Mouse (Mus musculus): ENCODE measurements at regions not wholly inside any gene's neighbourhood (a gene's known extent, or its start where the extent isn't known, plus 50 kb on each side); places are given as distances from the start of the nearest gene placed in this dataset.

DNA sequence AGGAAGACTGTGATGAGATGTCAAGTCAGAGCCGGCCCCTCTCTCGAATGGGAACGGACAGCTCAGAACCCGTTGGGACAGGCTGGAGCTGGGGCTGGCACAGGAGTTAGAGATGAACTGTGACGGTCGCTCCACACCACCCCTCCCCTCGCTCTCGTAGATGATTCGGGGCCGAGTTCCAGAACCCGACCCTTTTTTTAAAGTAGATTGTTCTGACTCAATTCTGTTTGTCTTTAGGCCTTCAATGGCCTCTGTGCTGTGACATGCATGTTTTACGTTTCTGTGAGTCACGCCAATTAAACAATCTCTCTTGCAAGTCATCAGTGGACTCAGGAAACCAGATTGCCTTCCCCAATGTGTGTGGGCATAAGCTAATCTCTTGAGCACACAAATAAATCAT is 157.7 kb downstream of the Setd4 start:
- TF ChIP-seq CTCF (IDR thresholded peaks at IDR 0.05; ENCODE audit: low read depth) (no peak), EP300 (IDR thresholded peaks at IDR 0.05; ENCODE audit: low read depth) (no peak)
